Mouse (Mus musculus): ENCODE measurements around the gene Cep41.

- no peak for TF ChIP-seq CTCF (IDR thresholded peaks at IDR 0.05; ENCODE audit: low read depth)
- TF ChIP-seq EP300 (optimal IDR thresholded peaks at IDR 0.05) = no peak
Observed at GRCm38 (mm10) chr6:30624763-30625162, 68.8 kb downstream of the Cep41 start.

All from stomach, postnatal 0 days (tissue).